In the genomic region with DNA sequence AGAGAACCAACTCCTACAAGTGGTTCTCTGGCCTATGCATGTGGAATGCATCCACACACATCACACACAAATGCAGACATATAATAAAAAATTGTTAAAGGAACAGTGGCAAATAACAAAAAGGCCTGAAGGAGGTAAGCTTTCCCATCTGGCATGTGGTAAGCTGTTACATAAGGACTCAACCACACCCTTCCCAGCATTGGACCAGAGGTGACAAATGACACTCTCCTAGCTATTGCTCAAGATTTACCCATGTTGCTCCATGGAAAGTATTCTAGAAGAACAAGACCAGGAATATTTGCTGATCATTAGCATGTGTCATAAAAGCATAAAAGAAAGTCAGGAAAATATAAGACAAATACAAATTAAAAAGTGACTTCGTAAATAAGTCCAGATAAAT, we compare ENCODE assay signal across 17 mouse cellular contexts.
"Had no signal": no experiment of that assay in that cellular context is flagged by ENCODE, and none has a peak within 500 bp of the region (broad histone marks: within the 10 kb centered on the region; RNA-seq: fewer than 3 reads in every experiment).

No protein-coding gene starts in this region.

- H3K9ac ChIP-seq: limb, embryonic 15.5 days; liver, embryonic 15.5 days; lung, embryonic 15.5 days; neural tube, embryonic 12.5 days had no signal

- DNase-seq: kidney, adult 9 months; kidney, postnatal 36 days; layer of hippocampus, adult 9-11 months; layer of hippocampus, postnatal 36 days; midbrain, embryonic 14.5 days; retina, postnatal 1 day; right cerebral cortex, postnatal 4 days; spleen, adult 18-20 months; thymus, adult 2 months; thymus, postnatal 4 days had no signal

- H3K36me3 ChIP-seq: limb, embryonic 15.5 days; liver, embryonic 15.5 days; lung, embryonic 15.5 days; midbrain, embryonic 10.5 days; neural tube, embryonic 12.5 days had no signal

- H3K4me3 ChIP-seq: limb, embryonic 15.5 days; liver, embryonic 15.5 days; lung, embryonic 15.5 days; midbrain, embryonic 10.5 days; neural tube, embryonic 12.5 days had no signal

- H3K27me3 ChIP-seq: limb, embryonic 15.5 days; liver, embryonic 15.5 days; lung, embryonic 15.5 days; neural tube, embryonic 12.5 days had no signal

- H3K27ac ChIP-seq: hindbrain, postnatal 0 days; kidney, postnatal 0 days; limb, embryonic 15.5 days; liver, embryonic 15.5 days; lung, embryonic 15.5 days; midbrain, embryonic 10.5 days; neural tube, embryonic 12.5 days had no signal

- H3K4me1 ChIP-seq: limb, embryonic 15.5 days; liver, embryonic 15.5 days; lung, embryonic 15.5 days; midbrain, embryonic 10.5 days; neural tube, embryonic 12.5 days had no signal

- ATAC-seq: hindbrain, postnatal 0 days had no signal
